In genomic region chr10:121533137-121533872, GRCm38 (mm10) we compare ENCODE assay signal across 8 mouse cellular contexts. TPM values are rescaled to one million over a fixed set of nuclear protein-coding genes. Genes with fewer than 3 reads are reported as not detected.
DNase-seq lines count a peak whose midpoint lies in the region; ATAC-seq lines count a peak whose summit lies in the region.

No protein-coding gene starts in this region.

- peak overlapping the region; percentile 65 for H3K4me2 ChIP-seq in embryonic facial prominence, embryonic 12.5 days (replicated peaks)
- H3K4me2 ChIP-seq in heart, embryonic 11.5 days: peak overlapping the region; percentile 71
- peak overlapping the region; percentile 64 for H3K4me2 ChIP-seq in kidney, embryonic 15.5 days
- peak overlapping the region; percentile 69 for H3K4me2 ChIP-seq in midbrain, embryonic 15.5 days
- peak overlapping the region; percentile 59 for H3K4me2 ChIP-seq in stomach, embryonic 16.5 days (ENCODE audit: low read depth, low read length)

- ATAC-seq in embryonic facial prominence, embryonic 12.5 days (ENCODE audit: insufficient number of reproducible peaks, insufficient read depth, low FRiP score, low TSS enrichment): peak; percentile 48; the same call in 1 of the 2 replicates
- ATAC-seq in heart, embryonic 11.5 days (replicated peaks; ENCODE audit: insufficient number of reproducible peaks, low FRiP score, low TSS enrichment): 0 out of 2 replicates have a peak, but pooled peaks have one; percentile 60
- peak; percentile 43; the same call in 1 of the 2 replicates for ATAC-seq in kidney, embryonic 15.5 days (replicated peaks; ENCODE audit: low FRiP score)
- ATAC-seq in midbrain, embryonic 15.5 days (replicated peaks): peak; percentile 63; the same call in 1 of the 2 replicates
- ATAC-seq in stomach, embryonic 16.5 days (ENCODE audit: insufficient read depth, low FRiP score): peak; percentile 72; the same call in 1 of the 2 replicates

- 15% methylated on average over 32 of the region's 32 CpGs for WGBS in embryonic facial prominence, embryonic 12.5 days
- WGBS in heart, embryonic 11.5 days (ENCODE audit: insufficient replicate concordance): 7% methylated on average over 32 of the region's 32 CpGs
- WGBS in kidney, embryonic 15.5 days: 13% methylated on average over 27 of the region's 32 CpGs
- WGBS in midbrain, embryonic 15.5 days: 14% methylated on average over 32 of the region's 32 CpGs
- WGBS in stomach, embryonic 16.5 days: 10% methylated on average over 32 of the region's 32 CpGs

- H3K27ac ChIP-seq in embryonic facial prominence, embryonic 12.5 days: no peak overlapping the region
- H3K27ac ChIP-seq in heart, embryonic 11.5 days (ENCODE audit: low read depth, low read length): no peak overlapping the region
- H3K27ac ChIP-seq in kidney, embryonic 15.5 days: no peak overlapping the region
- no peak overlapping the region for H3K27ac ChIP-seq in midbrain, embryonic 15.5 days
- no peak overlapping the region for H3K27ac ChIP-seq in stomach, embryonic 16.5 days (ENCODE audit: low read length)

- DNase-seq in ovary, adult 18-20 months (ENCODE audit: low spot score): peak; percentile 14
- no peak for DNase-seq in ovary, postnatal 10 days (ENCODE audit: low spot score)
- DNase-seq in liver: peak; percentile 74

- H3K27me3 ChIP-seq in embryonic facial prominence, embryonic 12.5 days: no peaks in the 10 kb centered on the region
- 0 out of 2 replicates have a peak, but pooled peaks cover 2% of the 10 kb centered on the region for H3K27me3 ChIP-seq in heart, embryonic 11.5 days (ENCODE audit: control insufficient read depth, insufficient read depth, low read length)
- H3K27me3 ChIP-seq in kidney, embryonic 15.5 days: peaks cover 4% of the 10 kb centered on the region; the same call in 1 of the 2 replicates
- no peaks in the 10 kb centered on the region for H3K27me3 ChIP-seq in midbrain, embryonic 15.5 days (replicated peaks)
- no peaks in the 10 kb centered on the region for H3K27me3 ChIP-seq in stomach, embryonic 16.5 days (ENCODE audit: control insufficient read depth, insufficient read depth, low read length)

- peak overlapping the region; percentile 32 for H3K4me3 ChIP-seq in embryonic facial prominence, embryonic 12.5 days
- H3K4me3 ChIP-seq in heart, embryonic 11.5 days (ENCODE audit: low read depth, low read length): peak overlapping the region; percentile 39
- peak overlapping the region; percentile 37 for H3K4me3 ChIP-seq in kidney, embryonic 15.5 days (replicated peaks)
- H3K4me3 ChIP-seq in midbrain, embryonic 15.5 days: peak overlapping the region; percentile 37
- H3K4me3 ChIP-seq in stomach, embryonic 16.5 days (replicated peaks; ENCODE audit: low read length): peak overlapping the region; percentile 34

- no peak overlapping the region for H3K9ac ChIP-seq in embryonic facial prominence, embryonic 12.5 days
- H3K9ac ChIP-seq in heart, embryonic 11.5 days (ENCODE audit: low read depth, low read length): peak overlapping the region; percentile 17; the same call in 1 of the 2 replicates
- 0 out of 2 replicates have a peak overlapping the region, but pooled peaks have one; percentile 10 for H3K9ac ChIP-seq in kidney, embryonic 15.5 days
- H3K9ac ChIP-seq in midbrain, embryonic 15.5 days: peak overlapping the region; percentile 18; the same call in 1 of the 2 replicates
- H3K9ac ChIP-seq in stomach, embryonic 16.5 days (ENCODE audit: low read length): peak overlapping the region; percentile 33; the same call in 1 of the 2 replicates

- H3K36me3 ChIP-seq in embryonic facial prominence, embryonic 12.5 days: no peaks in the 10 kb centered on the region
- H3K36me3 ChIP-seq in heart, embryonic 11.5 days (ENCODE audit: control insufficient read depth, insufficient read depth, low read length): no peaks in the 10 kb centered on the region
- no peaks in the 10 kb centered on the region for H3K36me3 ChIP-seq in kidney, embryonic 15.5 days
- H3K36me3 ChIP-seq in midbrain, embryonic 15.5 days (replicated peaks): no peaks in the 10 kb centered on the region
- H3K36me3 ChIP-seq in stomach, embryonic 16.5 days (ENCODE audit: control insufficient read depth, insufficient read depth, low read length): no peaks in the 10 kb centered on the region

- no peaks in the 10 kb centered on the region; the same call in 1 of the 2 replicates for H3K9me3 ChIP-seq in embryonic facial prominence, embryonic 12.5 days
- H3K9me3 ChIP-seq in heart, embryonic 11.5 days (replicated peaks; ENCODE audit: control insufficient read depth, low read length): no peaks in the 10 kb centered on the region
- 0 out of 2 replicates have a peak, but pooled peaks cover 3% of the 10 kb centered on the region for H3K9me3 ChIP-seq in kidney, embryonic 15.5 days (replicated peaks)
- no peaks in the 10 kb centered on the region for H3K9me3 ChIP-seq in midbrain, embryonic 15.5 days
- 0 out of 2 replicates have a peak, but pooled peaks cover 5% of the 10 kb centered on the region for H3K9me3 ChIP-seq in stomach, embryonic 16.5 days (replicated peaks; ENCODE audit: control insufficient read depth, low read length)

- peaks cover 26% of the 10 kb centered on the region for H3K4me1 ChIP-seq in embryonic facial prominence, embryonic 12.5 days
- H3K4me1 ChIP-seq in heart, embryonic 11.5 days (ENCODE audit: control insufficient read depth, insufficient read depth, low read length): peaks cover 5% of the 10 kb centered on the region; the same call in 1 of the 2 replicates
- peaks cover 8% of the 10 kb centered on the region for H3K4me1 ChIP-seq in kidney, embryonic 15.5 days
- H3K4me1 ChIP-seq in midbrain, embryonic 15.5 days: peaks cover 7% of the 10 kb centered on the region
- H3K4me1 ChIP-seq in stomach, embryonic 16.5 days (ENCODE audit: control insufficient read depth, insufficient read depth, low read length): no peaks in the 10 kb centered on the region

RNA-seq across cellular contexts. Expression of gene Tbk1, which starts 53.3 kb away (rescaled TPM):
- polyA plus RNA-seq in embryonic facial prominence, embryonic 12.5 days (2016; fragmentation: Nextera tagmentation; extraction: Ambion mirVana): 33.8 and 34.4 TPM in 2 replicates
- 22.7 and 27.4 TPM in 2 replicates for polyA plus RNA-seq in heart, embryonic 11.5 days (2014; fragmentation: Nextera tagmentation; extraction: Ambion mirVana)
- polyA plus RNA-seq in kidney, embryonic 15.5 days (2015; fragmentation: Nextera tagmentation; extraction: Ambion mirVana): 31.2 and 31.8 TPM in 2 replicates
- polyA plus RNA-seq in midbrain, embryonic 15.5 days (2015; fragmentation: Nextera tagmentation; extraction: Ambion mirVana): 30.7 and 33.7 TPM in 2 replicates
- polyA plus RNA-seq in stomach, embryonic 16.5 days (2015; fragmentation: Nextera tagmentation; extraction: Ambion mirVana): 34.2 and 36.7 TPM in 2 replicates

RNA-seq across cellular contexts. Expression of gene Rassf3, which starts 57.2 kb away (rescaled TPM):
- polyA plus RNA-seq in embryonic facial prominence, embryonic 12.5 days (2016; fragmentation: Nextera tagmentation; extraction: Ambion mirVana): 23.1 and 24.7 TPM in 2 replicates
- 18.3 and 23.9 TPM in 2 replicates for polyA plus RNA-seq in heart, embryonic 11.5 days (2014; fragmentation: Nextera tagmentation; extraction: Ambion mirVana)
- 13.8 and 14.7 TPM in 2 replicates for polyA plus RNA-seq in kidney, embryonic 15.5 days (2015; fragmentation: Nextera tagmentation; extraction: Ambion mirVana)
- 4.2 and 4.4 TPM in 2 replicates for polyA plus RNA-seq in midbrain, embryonic 15.5 days (2015; fragmentation: Nextera tagmentation; extraction: Ambion mirVana)
- 21.3 and 22.0 TPM in 2 replicates for polyA plus RNA-seq in stomach, embryonic 16.5 days (2015; fragmentation: Nextera tagmentation; extraction: Ambion mirVana)
